8 mouse cellular contexts compared by ENCODE assay signal in genomic region chr13:28756915-28757765, GRCm38 (mm10).
DNase-seq lines count a peak whose midpoint lies in the region; ATAC-seq lines count a peak whose summit lies in the region.

No protein-coding gene starts in this region.

- peak; percentile 10 for DNase-seq in adrenal gland, postnatal 10 days
- DNase-seq in adrenal gland, adult 2 months: no peak
- peak; percentile 21 for DNase-seq in embryonic facial prominence, embryonic 10.5 days (ENCODE audit: low spot score)
- DNase-seq in heart, postnatal 14 days: peak; percentile 19 to 36
- DNase-seq in kidney, postnatal 36 days: peak; percentile 45 to 69
- DNase-seq in ovary, postnatal 10 days (ENCODE audit: low spot score): no peak
- DNase-seq in right cerebral cortex, postnatal 36 days (ENCODE audit: low spot score in 2 of 2): no peak

- H3K4me2 ChIP-seq in neural tube, embryonic 12.5 days (replicated peaks): peak overlapping the region; percentile 63

- WGBS in embryonic facial prominence, embryonic 10.5 days: 15% methylated on average over 11 of the region's 11 CpGs
- WGBS in neural tube, embryonic 12.5 days: 20% methylated on average over 11 of the region's 11 CpGs

- peaks cover 53% of the 10 kb centered on the region for H3K4me1 ChIP-seq in embryonic facial prominence, embryonic 10.5 days
- H3K4me1 ChIP-seq in neural tube, embryonic 12.5 days: peaks cover 35% of the 10 kb centered on the region

- ATAC-seq in neural tube, embryonic 12.5 days (ENCODE audit: low FRiP score, low read depth): no peak

- no peak overlapping the region for H3K9ac ChIP-seq in neural tube, embryonic 12.5 days

- no peaks in the 10 kb centered on the region for H3K27me3 ChIP-seq in embryonic facial prominence, embryonic 10.5 days (replicated peaks; ENCODE audit: low read depth, poor library complexity, severe bottlenecking)
- H3K27me3 ChIP-seq in neural tube, embryonic 12.5 days (replicated peaks): no peaks in the 10 kb centered on the region

- H3K27ac ChIP-seq in embryonic facial prominence, embryonic 10.5 days (replicated peaks): peak overlapping the region; percentile 89
- H3K27ac ChIP-seq in neural tube, embryonic 12.5 days: no peak overlapping the region

- no peaks in the 10 kb centered on the region for H3K36me3 ChIP-seq in embryonic facial prominence, embryonic 10.5 days (replicated peaks)
- H3K36me3 ChIP-seq in neural tube, embryonic 12.5 days: no peaks in the 10 kb centered on the region

- H3K4me3 ChIP-seq in embryonic facial prominence, embryonic 10.5 days: peak overlapping the region; percentile 54
- no peak overlapping the region for H3K4me3 ChIP-seq in neural tube, embryonic 12.5 days

- intact Hi-C loops in heart, postnatal 14 days (cut with DNase I): loop anchor here (5.0 to 10.0 kb wide), 4 partner anchors 125 to 1228 kb away; partner anchors contain the start of genes E2f3 and Sox4

- no peaks in the 10 kb centered on the region for H3K9me3 ChIP-seq in embryonic facial prominence, embryonic 10.5 days
- no peaks in the 10 kb centered on the region for H3K9me3 ChIP-seq in neural tube, embryonic 12.5 days

Comparison
In these comparisons a context has a peak if more than half of its experiments do, and no peak if none do; other contexts are left out.
1. DNase-seq: peak in adrenal gland, postnatal 10 days (single experiment), embryonic facial prominence, embryonic 10.5 days (single experiment), heart, postnatal 14 days (2 of 2) and kidney, postnatal 36 days (2 of 2); none in adrenal gland, adult 2 months (single experiment), ovary, postnatal 10 days (single experiment) and right cerebral cortex, postnatal 36 days (0 of 2).